Mouse (Mus musculus) olfactory bulb, adult 2 months (tissue): Measurements from ENCODE around the gene Mical2.

Experiments
- CTCF ChIP-seq: fragments of 200-500 bp; IDR thresholded peaks from 2 replicates; pipeline ENCODE4 v1.5.1; 2012; ENCODE audit warnings: low read depth, mild to moderate bottlenecking, low read length, moderate library complexity; ENCODE audit not compliant: insufficient read depth
- POLR2A ChIP-seq: fragments of 200-500 bp; IDR thresholded peaks from 2 replicates; pipeline ENCODE4 v1.6.1; 2012; ENCODE audit warnings: mild to moderate bottlenecking, low read depth, low read length, moderate library complexity; ENCODE audit not compliant: insufficient read depth

- no peak for TF ChIP-seq CTCF
- no peak for TF ChIP-seq POLR2A
These were observed 26.4 kb downstream of the Mical2 start for GRCm38 (mm10) chr7:112252065-112252464.
